Mouse (Mus musculus): Measurements from ENCODE around the gene Arpc4. TPM values are rescaled to one million over a fixed set of nuclear protein-coding genes. Genes with fewer than 3 reads are reported as not detected.

The Arpc4 gene
- total RNA-seq, 1 experiment from 2014 or later: 175 TPM

- no peak for ATAC-seq (replicated peaks; ENCODE audit: low read depth, poor library complexity, severe bottlenecking)
Measured at GRCm38 (mm10) chr6:113362241-113362640, 15.7 kb upstream of the Arpc4 start.

GRCm38 (mm10) chr6:113364518-113365135 lies 13.3 kb upstream of the Arpc4 start:
- ATAC-seq (replicated peaks; ENCODE audit: low read depth, poor library complexity, severe bottlenecking): no peak

- ATAC-seq (replicated peaks; ENCODE audit: low read depth, poor library complexity, severe bottlenecking): no peak
Measured at GRCm38 (mm10) chr6:113366639-113367038, 11.3 kb upstream of the Arpc4 start.

GRCm38 (mm10) chr6:113367574-113367973 lies 10.3 kb upstream of the Arpc4 start:
- ATAC-seq (replicated peaks; ENCODE audit: low read depth, poor library complexity, severe bottlenecking): no peak

- ATAC-seq (replicated peaks; ENCODE audit: low read depth, poor library complexity, severe bottlenecking): no peak
Measured at GRCm38 (mm10) chr6:113368124-113368523, 9.8 kb upstream of the Arpc4 start.

- ATAC-seq (replicated peaks; ENCODE audit: low read depth, poor library complexity, severe bottlenecking): no peak
Measured at GRCm38 (mm10) chr6:113368577-113368976, 9.3 kb upstream of the Arpc4 start.

- no peak for ATAC-seq (replicated peaks; ENCODE audit: low read depth, poor library complexity, severe bottlenecking)
Measured at GRCm38 (mm10) chr6:113370194-113370929, 7.6 kb upstream of the Arpc4 start.

GRCm38 (mm10) chr6:113373491-113373890 lies 4.4 kb upstream of the Arpc4 start:
- no peak for ATAC-seq (replicated peaks; ENCODE audit: low read depth, poor library complexity, severe bottlenecking)

- no peak for ATAC-seq (replicated peaks; ENCODE audit: low read depth, poor library complexity, severe bottlenecking)
Measured at GRCm38 (mm10) chr6:113377172-113377495, 781 bp upstream of the Arpc4 start.

- ATAC-seq (replicated peaks; ENCODE audit: low read depth, poor library complexity, severe bottlenecking): peak; percentile 34
Measured at GRCm38 (mm10) chr6:113379246-113379645, 1.3 kb downstream of the Arpc4 start.

- ATAC-seq (replicated peaks; ENCODE audit: low read depth, poor library complexity, severe bottlenecking): no peak
Measured at GRCm38 (mm10) chr6:113380480-113380879, 2.6 kb downstream of the Arpc4 start.

- ATAC-seq (replicated peaks; ENCODE audit: low read depth, poor library complexity, severe bottlenecking): no peak
Measured at GRCm38 (mm10) chr6:113384351-113384927, 6.5 kb downstream of the Arpc4 start.

- no peak for ATAC-seq (replicated peaks; ENCODE audit: low read depth, poor library complexity, severe bottlenecking)
Measured at GRCm38 (mm10) chr6:113385160-113385714, 7.3 kb downstream of the Arpc4 start.

GRCm38 (mm10) chr6:113386025-113386424 lies 8.1 kb downstream of the Arpc4 start:
- ATAC-seq (replicated peaks; ENCODE audit: low read depth, poor library complexity, severe bottlenecking): no peak

GRCm38 (mm10) chr6:113388960-113389359 lies 11.0 kb downstream of the Arpc4 start, which contains the start of gene Ttll3:
Ttll3 (plus strand) TSS chr6:113389260.
- ATAC-seq (replicated peaks; ENCODE audit: low read depth, poor library complexity, severe bottlenecking): no peak

GRCm38 (mm10) chr6:113390715-113391114 lies 12.8 kb downstream of the Arpc4 start:
- no peak for ATAC-seq (replicated peaks; ENCODE audit: low read depth, poor library complexity, severe bottlenecking)

- no peak; the same call in 1 of the 2 replicates for ATAC-seq (replicated peaks; ENCODE audit: low read depth, poor library complexity, severe bottlenecking)
Measured at GRCm38 (mm10) chr6:113392015-113392386, 14.1 kb downstream of the Arpc4 start.

GRCm38 (mm10) chr6:113392387-113393071 lies 14.6 kb downstream of the Arpc4 start:
- ATAC-seq (replicated peaks; ENCODE audit: low read depth, poor library complexity, severe bottlenecking): peak; percentile 72

GRCm38 (mm10) chr6:113393951-113394350 lies 16.0 kb downstream of the Arpc4 start:
- no peak for ATAC-seq (replicated peaks; ENCODE audit: low read depth, poor library complexity, severe bottlenecking)

- no peak for ATAC-seq (replicated peaks; ENCODE audit: low read depth, poor library complexity, severe bottlenecking)
Measured at GRCm38 (mm10) chr6:113394811-113395210, 16.9 kb downstream of the Arpc4 start.

- ATAC-seq (replicated peaks; ENCODE audit: low read depth, poor library complexity, severe bottlenecking): no peak
Measured at GRCm38 (mm10) chr6:113395501-113395900, 17.6 kb downstream of the Arpc4 start.

Data from common myeloid progenitor, adult 5-6 weeks (primary cell).